Mouse (Mus musculus) olfactory bulb, adult 2 months (tissue): ENCODE data around the gene 5330417H12Rik.

ENCODE experiments used
- CTCF ChIP-seq: fragments of 200-500 bp; IDR thresholded peaks from 2 replicates; pipeline ENCODE4 v1.5.1; 2012; ENCODE audit warnings: low read depth, mild to moderate bottlenecking, low read length, moderate library complexity; ENCODE audit not compliant: insufficient read depth
- POLR2A ChIP-seq: fragments of 200-500 bp; IDR thresholded peaks from 2 replicates; pipeline ENCODE4 v1.6.1; 2012; ENCODE audit warnings: mild to moderate bottlenecking, low read depth, low read length, moderate library complexity; ENCODE audit not compliant: insufficient read depth

DNA sequence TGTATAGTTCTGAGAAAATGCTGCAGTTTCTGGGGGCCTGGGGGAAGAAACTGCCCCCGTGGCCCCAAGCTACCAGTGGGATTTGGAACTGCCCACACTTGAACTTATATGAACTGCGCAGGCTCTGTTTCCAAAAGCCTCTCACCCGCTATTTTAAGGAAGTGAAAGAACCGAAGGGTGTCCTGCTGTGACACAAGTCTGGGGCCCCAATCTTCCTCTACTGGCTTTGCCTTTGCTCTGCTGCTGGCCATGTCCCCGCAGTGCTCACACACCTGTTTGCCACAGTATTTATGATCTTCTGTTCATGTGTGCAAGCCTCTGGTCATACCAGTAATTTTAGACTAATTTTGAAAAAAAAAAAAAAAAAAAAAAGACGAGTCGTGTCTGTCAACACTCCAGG is 31.1 kb downstream of the 5330417H12Rik start:
- TF ChIP-seq POLR2A = no peak
- TF ChIP-seq CTCF = no peak
